Mouse (Mus musculus) macrophage (primary cell): ENCODE measurements at regions not wholly inside any gene's neighbourhood (a gene's known extent, or its start where the extent isn't known, plus 50 kb on each side); places are given as distances from the start of the nearest gene placed in this dataset.

Source experiments
- H3K27ac ChIP-seq: fragments of 350-480 bp; formaldehyde crosslinking; 2 replicates; pipeline ENCODE4 v1.9.0; 2021
- H3K36me3 ChIP-seq: fragments of 350-480 bp; formaldehyde crosslinking; 2 replicates; pipeline ENCODE4 v1.9.0; 2021; ENCODE audit errors: inconsistent target
- H3K4me3 ChIP-seq: fragments of 350-480 bp; formaldehyde crosslinking; 2 replicates; pipeline ENCODE4 v1.9.0; 2021; ENCODE audit errors: inconsistent target
- H3K79me2 ChIP-seq: fragments of 350-480 bp; formaldehyde crosslinking; 2 replicates; pipeline ENCODE4 v1.9.0; 2021; ENCODE audit errors: inconsistent target
- WGBS: methylation state at CpG from one replicate; pipeline ENCODE4 v1.1.7; 2026; ENCODE audit warnings: inconsistent platforms; ENCODE audit not compliant: missing documents; 5-methylcytosine and 5-hydroxymethylcytosine counted together

GRCm38 (mm10) chr6:50938879-50939278, 284.6 kb upstream of the Npvf start:
- no peaks in the 10 kb centered on the region for H3K79me2 ChIP-seq
- H3K27ac ChIP-seq = no peak overlapping the region
- WGBS = 16% methylated on average over 7 of the region's 7 CpGs

GRCm38 (mm10) chr6:50939440-50939839, 285.2 kb upstream of the Npvf start:
- no peaks in the 10 kb centered on the region for H3K36me3 ChIP-seq
- WGBS = 50% methylated on average over 2 of the region's 2 CpGs
- H3K27ac ChIP-seq = no peak overlapping the region

More at GRCm38 (mm10) chr6:50938879-50939278, 284.6 kb upstream of the Npvf start:
- no peak overlapping the region for H3K4me3 ChIP-seq
- no peaks in the 10 kb centered on the region for H3K36me3 ChIP-seq

DNA sequence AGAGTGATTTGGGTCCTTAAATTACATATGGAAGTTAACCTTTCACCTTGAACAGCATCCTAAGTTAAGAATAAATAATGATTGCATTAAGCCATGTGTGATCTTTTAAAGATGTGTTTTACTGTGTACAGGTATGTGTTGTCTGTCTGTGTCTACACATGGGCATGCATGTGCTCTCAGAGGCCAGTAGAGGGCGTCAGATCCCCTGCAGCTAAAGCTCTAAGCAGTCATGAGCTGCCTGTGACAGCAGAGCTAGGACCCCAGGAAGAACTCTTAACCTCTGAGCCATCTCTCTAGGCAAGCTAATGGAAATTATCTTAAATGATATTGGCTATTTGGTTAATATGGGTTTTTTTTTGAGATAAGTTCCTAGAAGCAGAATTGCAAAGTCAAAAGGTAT, 285.9 kb upstream of the Npvf start:
- no peak overlapping the region for H3K27ac ChIP-seq
- WGBS = 25% methylated on average over 1 of the region's 1 CpGs
- H3K79me2 ChIP-seq = no peaks in the 10 kb centered on the region
- no peaks in the 10 kb centered on the region for H3K36me3 ChIP-seq
- no peak overlapping the region for H3K4me3 ChIP-seq

More at GRCm38 (mm10) chr6:50939440-50939839, 285.2 kb upstream of the Npvf start:
- Histone ChIP-seq H3K4me3 (no peak overlapping the region), H3K79me2 (no peaks in the 10 kb centered on the region)

- 92% methylated on average over 10 of the region's 10 CpGs for WGBS
- Histone ChIP-seq H3K4me3 (no peak overlapping the region), H3K36me3 (no peaks in the 10 kb centered on the region), H3K79me2 (no peaks in the 10 kb centered on the region), H3K27ac (no peak overlapping the region)
Measured at GRCm38 (mm10) chr6:50940641-50941398, 286.6 kb upstream of the Npvf start.

DNA sequence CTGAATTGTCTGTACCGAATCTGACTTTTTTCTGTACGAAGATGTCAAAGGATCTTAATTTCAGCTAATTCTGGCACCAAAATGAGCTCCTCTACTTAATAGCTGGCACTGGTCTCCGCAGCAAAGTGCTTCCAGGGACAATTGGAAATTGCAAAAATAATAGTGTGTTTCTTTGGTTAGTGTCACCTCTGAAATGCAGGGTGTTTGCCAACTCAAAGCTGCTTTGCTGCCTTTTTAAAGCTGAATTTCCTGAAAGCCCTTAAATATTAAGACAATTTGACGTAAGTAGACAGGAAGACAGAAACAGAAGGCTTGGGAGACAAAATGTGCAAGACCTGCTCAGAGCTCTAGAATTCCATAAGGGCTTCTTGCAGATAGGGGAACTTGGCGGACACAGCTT, 288.5 kb upstream of the Npvf start:
- no peak overlapping the region for H3K27ac ChIP-seq
- 92% methylated on average over 5 of the region's 5 CpGs for WGBS
- no peaks in the 10 kb centered on the region for H3K79me2 ChIP-seq
- H3K36me3 ChIP-seq = no peaks in the 10 kb centered on the region
- H3K4me3 ChIP-seq = no peak overlapping the region

DNA sequence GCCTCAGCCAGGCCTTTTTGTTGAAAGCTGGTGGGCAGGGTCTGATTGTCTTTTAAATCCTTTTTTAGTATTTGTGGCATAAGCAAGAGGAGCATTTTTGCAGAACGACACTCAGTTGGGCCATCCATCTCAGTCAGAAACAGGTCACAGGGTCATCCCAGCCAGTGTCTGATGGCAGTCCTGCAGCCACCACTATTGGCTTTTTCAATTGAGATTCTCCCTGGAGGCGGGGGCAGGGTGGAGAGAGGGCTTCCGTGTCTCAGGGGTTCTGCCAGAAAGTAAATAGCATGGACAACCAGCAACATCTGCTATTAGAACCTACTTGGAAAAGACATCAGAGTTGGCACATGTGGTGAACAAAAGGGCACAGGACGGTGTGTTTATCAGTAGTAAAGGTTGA, 293.8 kb upstream of the Npvf start:
- Histone ChIP-seq H3K27ac (no peak overlapping the region), H3K79me2 (no peaks in the 10 kb centered on the region), H3K4me3 (no peak overlapping the region), H3K36me3 (no peaks in the 10 kb centered on the region)
- 93% methylated on average over 4 of the region's 4 CpGs for WGBS

DNA sequence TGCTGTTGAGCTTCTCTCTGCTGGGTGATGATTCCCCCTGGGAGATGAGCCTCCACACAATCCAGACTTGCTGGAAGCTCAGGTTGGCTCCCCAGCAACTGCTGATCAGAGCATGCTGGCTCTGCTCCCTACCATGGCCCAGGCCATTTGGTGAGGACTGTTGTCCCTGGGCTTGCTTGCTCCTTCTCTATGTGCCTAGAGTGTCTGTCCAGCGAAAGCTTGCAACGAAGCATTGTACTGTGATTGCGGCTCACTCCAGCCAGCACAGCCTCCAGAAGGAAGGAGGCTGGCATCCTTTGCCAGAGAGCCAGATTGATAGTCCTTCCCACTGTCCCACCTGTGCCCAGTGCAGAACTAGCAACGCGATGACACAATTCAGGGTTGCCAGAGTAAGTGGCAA, 295.1 kb upstream of the Npvf start:
- WGBS = 94% methylated on average over 5 of the region's 5 CpGs

GRCm38 (mm10) chr6:50949883-50950583, 295.8 kb upstream of the Npvf start:
- Histone ChIP-seq H3K79me2 (no peaks in the 10 kb centered on the region), H3K4me3 (no peak overlapping the region), H3K27ac (no peak overlapping the region), H3K36me3 (no peaks in the 10 kb centered on the region)
- 79% methylated on average over 11 of the region's 11 CpGs for WGBS

More for the DNA sequence above, 295.1 kb upstream of the Npvf start:
- Histone ChIP-seq H3K4me3 (no peak overlapping the region), H3K36me3 (no peaks in the 10 kb centered on the region), H3K27ac (no peak overlapping the region), H3K79me2 (no peaks in the 10 kb centered on the region)

DNA sequence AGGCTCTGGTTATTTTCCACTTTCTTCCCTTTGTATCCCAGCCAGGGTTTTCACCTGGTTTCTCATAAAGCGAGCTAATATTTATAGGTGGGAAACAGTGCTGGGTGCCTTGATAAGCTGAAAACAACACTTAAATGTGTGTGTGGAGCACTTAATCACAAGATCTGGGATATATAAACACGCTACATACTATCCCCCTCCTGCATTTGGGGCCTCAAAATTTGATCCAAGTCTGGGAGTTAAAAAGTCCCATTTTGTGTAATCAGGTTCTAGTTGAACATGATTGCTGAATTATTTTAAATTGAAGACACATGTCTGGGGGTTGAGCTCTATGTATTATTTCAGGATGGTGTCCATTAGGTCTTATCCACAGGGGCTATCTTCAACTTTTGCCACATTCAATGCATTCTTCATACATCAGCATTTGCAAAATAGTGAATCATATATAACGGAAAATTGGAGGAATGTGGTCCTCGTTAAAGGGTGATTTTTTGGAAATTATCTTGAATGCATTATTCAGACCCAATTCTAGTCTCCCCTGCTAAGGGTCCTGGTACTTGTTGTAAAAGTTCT, 303.2 kb upstream of the Npvf start:
- no peak overlapping the region for H3K4me3 ChIP-seq
- no peaks in the 10 kb centered on the region for H3K36me3 ChIP-seq
- H3K27ac ChIP-seq = no peak overlapping the region
- no peaks in the 10 kb centered on the region for H3K79me2 ChIP-seq
- 96% methylated on average over 4 of the region's 4 CpGs for WGBS

GRCm38 (mm10) chr6:50960341-50960740, 306.1 kb upstream of the Npvf start:
- H3K4me3 ChIP-seq = no peak overlapping the region
- no peaks in the 10 kb centered on the region for H3K36me3 ChIP-seq
- WGBS = 48% methylated on average over 5 of the region's 5 CpGs
- no peak overlapping the region for H3K27ac ChIP-seq
- no peaks in the 10 kb centered on the region for H3K79me2 ChIP-seq

DNA sequence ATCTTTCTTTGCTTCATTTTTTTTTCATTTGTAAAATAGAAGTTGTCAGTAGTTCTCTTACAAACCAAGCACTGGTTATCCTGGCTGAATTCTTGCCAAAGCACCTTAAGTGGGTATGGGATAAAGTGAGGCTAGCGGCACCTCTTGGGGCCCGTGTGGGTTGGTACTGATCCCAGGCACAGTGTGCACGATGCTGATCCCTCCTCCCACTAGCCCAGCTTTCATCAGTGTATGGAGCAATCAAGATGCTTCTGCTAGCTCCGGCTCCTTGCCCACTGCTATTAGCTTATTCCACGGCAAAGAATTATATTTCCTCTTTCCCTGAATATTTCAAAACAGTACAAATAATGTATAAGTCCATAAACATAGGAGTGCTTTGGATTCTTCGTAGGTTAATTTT, 307.4 kb upstream of the Npvf start:
- H3K36me3 ChIP-seq = no peaks in the 10 kb centered on the region
- WGBS = 81% methylated on average over 6 of the region's 6 CpGs

GRCm38 (mm10) chr6:50968546-50968945, 314.3 kb upstream of the Npvf start:
- Histone ChIP-seq H3K27ac (no peak overlapping the region), H3K79me2 (no peaks in the 10 kb centered on the region), H3K4me3 (no peak overlapping the region), H3K36me3 (no peaks in the 10 kb centered on the region)
- WGBS = 89% methylated on average over 5 of the region's 5 CpGs

More for the DNA sequence above, 307.4 kb upstream of the Npvf start:
- no peaks in the 10 kb centered on the region for H3K79me2 ChIP-seq
- no peak overlapping the region for H3K27ac ChIP-seq
- no peak overlapping the region for H3K4me3 ChIP-seq

DNA sequence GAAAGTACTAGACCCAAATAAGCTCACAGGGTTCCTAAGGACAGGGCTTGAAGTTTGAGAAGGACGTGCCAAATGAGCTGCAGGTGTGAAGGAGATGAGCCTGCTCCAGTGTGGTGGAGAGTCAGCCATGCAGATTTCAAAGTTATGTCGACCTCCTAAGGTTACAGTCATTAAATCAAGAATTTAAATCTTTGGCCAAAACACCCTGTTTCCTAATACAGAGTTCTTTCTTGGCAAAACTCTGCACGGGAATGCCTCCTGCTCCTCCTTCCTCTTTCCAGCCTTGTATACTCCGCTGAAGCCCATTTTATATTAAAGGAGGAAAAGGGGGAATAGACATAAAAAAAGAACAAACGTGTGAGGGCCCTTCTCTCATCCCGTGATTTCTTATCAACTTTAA, 315.1 kb upstream of the Npvf start:
- WGBS = 68% methylated on average over 6 of the region's 6 CpGs
- Histone ChIP-seq H3K36me3 (no peaks in the 10 kb centered on the region), H3K4me3 (no peak overlapping the region), H3K27ac (no peak overlapping the region), H3K79me2 (no peaks in the 10 kb centered on the region)

DNA sequence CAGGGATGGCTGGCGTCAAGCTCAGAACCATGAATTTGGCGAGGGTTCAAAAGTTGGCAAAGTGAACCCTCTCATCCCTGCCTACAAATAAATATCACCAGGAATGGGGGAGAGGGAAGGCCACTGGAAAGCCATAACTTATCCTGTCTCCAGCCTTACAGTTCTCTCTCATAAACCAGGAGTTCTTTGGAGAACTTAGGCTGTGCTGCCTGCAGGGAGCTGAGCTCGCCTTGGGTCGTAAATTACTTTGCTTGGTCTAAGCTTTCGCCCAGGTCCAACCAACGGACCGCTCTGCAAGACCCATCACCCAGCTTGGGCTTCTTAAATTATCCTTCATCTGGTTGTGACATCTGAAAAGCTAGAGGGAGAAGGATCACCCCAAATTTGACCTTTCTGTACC, 315.8 kb upstream of the Npvf start:
- H3K79me2 ChIP-seq = no peaks in the 10 kb centered on the region
- no peak overlapping the region for H3K27ac ChIP-seq
- 72% methylated on average over 7 of the region's 7 CpGs for WGBS
- H3K4me3 ChIP-seq = no peak overlapping the region
- no peaks in the 10 kb centered on the region for H3K36me3 ChIP-seq

GRCm38 (mm10) chr6:50970770-50971169, 316.5 kb upstream of the Npvf start:
- H3K27ac ChIP-seq = no peak overlapping the region
- 96% methylated on average over 8 of the region's 8 CpGs for whole genome bisulfite sequencing
- H3K4me3 ChIP-seq = no peak overlapping the region
- no peaks in the 10 kb centered on the region for H3K79me2 ChIP-seq
- no peaks in the 10 kb centered on the region for H3K36me3 ChIP-seq
